Mouse (Mus musculus): ENCODE results near the gene Hoxa7. TPM values are rescaled to one million over a fixed set of nuclear protein-coding genes. Genes with fewer than 3 reads are reported as not detected.

The Hoxa7 gene
- polyA plus RNA-seq, 1 experiment = 2.5 TPM

DNA sequence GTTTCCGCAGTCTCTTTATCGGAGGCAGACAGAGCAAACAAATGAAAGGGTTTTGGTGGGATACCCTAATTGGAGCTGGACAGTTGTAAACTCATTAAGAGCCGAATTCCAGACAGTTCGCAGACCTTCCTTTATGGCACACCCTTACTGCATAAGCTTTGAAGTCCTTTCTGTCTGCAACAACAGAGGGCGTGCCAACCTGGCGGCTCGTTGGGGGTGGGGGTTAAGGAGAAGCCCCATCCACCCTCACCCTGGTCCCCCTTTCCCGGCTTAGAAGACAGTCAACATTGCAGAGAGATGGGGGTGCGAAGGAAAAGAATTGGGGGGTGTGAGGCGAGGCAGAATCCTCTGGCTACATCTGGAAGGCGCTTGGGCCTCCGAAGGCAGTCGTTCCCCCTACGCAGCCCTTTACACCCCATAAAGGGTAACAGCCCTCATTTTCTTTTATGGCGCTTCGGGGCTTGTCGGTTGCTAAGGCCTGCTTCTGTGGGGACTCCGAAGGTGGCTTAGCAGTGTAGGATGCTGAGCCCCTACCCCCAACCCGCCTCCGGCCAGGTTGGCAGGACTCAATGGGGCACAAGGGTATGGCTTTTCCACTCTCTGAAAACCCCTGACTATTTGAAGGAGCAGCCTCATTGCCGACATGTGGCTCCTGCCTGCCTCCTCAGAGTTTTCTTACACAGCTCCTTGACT is 485 bp upstream of the Hoxa7 start:
- peaks cover 87% of the 10 kb centered on the region for H3K27me3 ChIP-seq (ENCODE audit: control insufficient read depth, insufficient read depth, low read length)
- 21% methylated on average over 21 of the region's 21 CpGs for WGBS
- TF ChIP-seq POLR2A (IDR thresholded peaks at IDR 0.05; ENCODE audit: low read depth, low read length) (no peak), CTCF (IDR thresholded peaks at IDR 0.05; ENCODE audit: extremely low read depth, insufficient read length, insufficient replicate concordance, low read depth, low read length) (no peak)
- no peaks in the 10 kb centered on the region for H3K36me3 ChIP-seq (ENCODE audit: control insufficient read depth, insufficient read depth, low read length)
- H3K27ac ChIP-seq (ENCODE audit: insufficient read depth, low read depth, low read length) = no peak overlapping the region
- H3K4me3 ChIP-seq (ENCODE audit: low read depth, low read length) = peak overlapping the region; percentile 69
- H3K4me1 ChIP-seq (ENCODE audit: control insufficient read depth, insufficient read depth, insufficient read length, low read length) = peaks cover 11% of the 10 kb centered on the region

DNA sequence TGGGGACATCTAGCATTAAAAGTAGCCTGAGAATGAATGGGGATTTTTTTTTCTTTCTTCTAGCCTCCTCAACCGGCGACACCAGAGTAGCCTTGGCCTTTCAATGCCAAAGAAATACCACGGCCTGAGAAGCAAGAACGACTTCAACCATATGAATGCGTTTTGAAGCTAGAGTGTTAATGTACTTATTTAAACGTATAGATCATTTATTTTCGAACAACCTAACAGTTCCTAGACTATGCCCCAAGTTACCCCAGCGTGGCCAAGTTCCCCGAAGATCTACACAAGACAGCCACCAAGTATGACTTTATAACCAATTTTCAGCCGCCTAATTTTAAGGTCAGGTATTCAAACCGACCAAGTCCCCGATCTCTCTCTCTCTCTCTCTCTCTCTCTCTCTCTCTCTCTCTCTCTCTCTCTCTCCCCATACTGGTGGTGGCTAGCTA is 766 bp downstream of the Hoxa7 start:
- peaks cover 85% of the 10 kb centered on the region for H3K27me3 ChIP-seq (ENCODE audit: control insufficient read depth, insufficient read depth, low read length)
- WGBS = 25% methylated on average over 12 of the region's 12 CpGs

DNA sequence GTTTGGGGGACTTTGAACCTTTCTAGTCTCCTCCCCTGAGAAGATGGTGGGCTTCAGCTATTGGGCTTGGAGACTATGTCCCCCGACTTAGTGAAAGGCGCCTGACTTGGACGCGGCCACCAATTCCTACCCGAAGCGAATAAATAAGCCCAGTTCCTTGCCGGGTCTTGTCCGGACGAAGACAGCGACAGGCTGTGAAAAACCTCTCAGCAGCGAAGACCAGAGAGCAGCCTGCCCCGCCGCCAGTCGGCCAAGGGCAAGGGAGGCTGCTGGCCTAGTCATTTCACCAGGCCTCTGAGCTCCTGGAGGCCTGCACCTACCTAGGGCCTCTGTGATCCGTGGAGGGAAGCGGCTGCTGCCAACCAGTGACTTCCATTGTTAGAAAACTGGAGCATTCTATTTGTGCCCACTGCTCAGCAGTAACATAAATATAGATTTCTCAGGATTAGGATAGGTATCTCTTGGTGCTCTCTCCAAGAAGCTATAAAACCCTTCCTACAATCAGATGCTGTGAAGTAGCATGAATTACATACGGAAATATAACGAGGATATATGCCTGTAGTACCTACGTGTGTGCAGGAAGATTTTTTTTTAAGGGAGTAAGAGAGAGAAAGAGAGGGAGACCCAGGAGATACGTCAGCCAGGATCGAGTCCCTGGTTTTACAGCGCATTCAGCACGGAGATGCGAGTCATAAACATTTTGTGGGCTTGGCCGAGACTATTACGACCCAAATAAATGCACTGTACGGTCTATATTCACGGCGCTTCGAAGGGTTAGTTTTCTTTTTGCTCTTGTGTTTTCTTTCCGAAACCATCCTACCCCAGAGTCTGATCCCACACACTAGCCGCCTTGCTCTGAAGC is 1.4 kb downstream of the Hoxa7 start:
- no peak for TF ChIP-seq CTCF (IDR thresholded peaks at IDR 0.05; ENCODE audit: extremely low read depth, insufficient read length, insufficient replicate concordance, low read depth, low read length)
- TF ChIP-seq POLR2A (IDR thresholded peaks at IDR 0.05; ENCODE audit: low read depth, low read length) = no peak
- Histone ChIP-seq H3K27me3 (ENCODE audit: control insufficient read depth, insufficient read depth, low read length) (peaks cover 84% of the 10 kb centered on the region), H3K27ac (ENCODE audit: insufficient read depth, low read depth, low read length) (no peak overlapping the region), H3K4me1 (ENCODE audit: control insufficient read depth, insufficient read depth, insufficient read length, low read length) (peaks cover 7% of the 10 kb centered on the region), H3K36me3 (ENCODE audit: control insufficient read depth, insufficient read depth, low read length) (no peaks in the 10 kb centered on the region), H3K4me3 (ENCODE audit: low read depth, low read length) (no peak overlapping the region)
- WGBS = 46% methylated on average over 32 of the region's 32 CpGs

More for the DNA sequence above, 766 bp downstream of the Hoxa7 start:
- Histone ChIP-seq H3K36me3 (ENCODE audit: control insufficient read depth, insufficient read depth, low read length) (no peaks in the 10 kb centered on the region), H3K27ac (ENCODE audit: insufficient read depth, low read depth, low read length) (no peak overlapping the region), H3K4me3 (ENCODE audit: low read depth, low read length) (peak overlapping the region; percentile 69), H3K4me1 (ENCODE audit: control insufficient read depth, insufficient read depth, insufficient read length, low read length) (peaks cover 9% of the 10 kb centered on the region)
- TF ChIP-seq POLR2A (IDR thresholded peaks at IDR 0.05; ENCODE audit: low read depth, low read length) (no peak), CTCF (IDR thresholded peaks at IDR 0.05; ENCODE audit: extremely low read depth, insufficient read length, insufficient replicate concordance, low read depth, low read length) (no peak)

DNA sequence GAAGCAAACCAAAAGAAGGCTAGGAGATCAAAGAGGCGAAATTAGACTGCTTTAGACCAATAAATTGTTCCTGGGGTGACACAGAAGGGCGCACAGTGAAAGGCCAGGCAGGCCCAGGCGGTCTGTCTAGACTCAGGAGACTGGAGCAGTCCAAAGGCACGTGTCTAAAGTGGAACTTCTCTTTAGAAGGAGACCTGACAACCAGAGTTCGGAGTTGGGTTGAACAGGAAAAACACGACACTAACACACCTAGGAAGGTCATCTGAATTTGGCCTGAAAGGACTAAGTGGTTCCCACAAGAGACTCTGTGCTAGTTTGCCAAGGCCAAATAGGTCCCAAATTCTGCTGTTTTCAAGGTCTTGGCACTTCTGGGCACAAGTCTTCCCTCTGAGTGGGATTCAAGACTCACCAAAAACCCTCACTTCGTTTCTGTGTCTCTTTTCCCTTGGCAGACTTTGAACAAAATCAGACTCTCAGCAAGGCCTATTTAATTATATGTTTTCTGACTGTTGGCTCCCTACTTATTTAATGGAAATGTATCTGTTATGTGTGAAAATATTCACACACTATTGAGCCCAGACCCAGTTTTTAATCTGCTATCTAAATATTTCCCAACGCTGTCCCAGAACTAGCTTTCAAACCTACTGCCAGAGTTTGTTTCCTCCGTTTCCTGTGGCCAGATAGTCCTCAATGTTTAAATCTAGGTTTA is 2.3 kb downstream of the Hoxa7 start:
- 58% methylated on average over 9 of the region's 9 CpGs for WGBS
- no peak for TF ChIP-seq POLR2A (IDR thresholded peaks at IDR 0.05; ENCODE audit: low read depth, low read length)
- no peak for TF ChIP-seq CTCF (IDR thresholded peaks at IDR 0.05; ENCODE audit: extremely low read depth, insufficient read length, insufficient replicate concordance, low read depth, low read length)
- Histone ChIP-seq H3K4me1 (ENCODE audit: control insufficient read depth, insufficient read depth, insufficient read length, low read length) (peaks cover 7% of the 10 kb centered on the region), H3K27ac (ENCODE audit: insufficient read depth, low read depth, low read length) (no peak overlapping the region), H3K4me3 (ENCODE audit: low read depth, low read length) (no peak overlapping the region), H3K36me3 (ENCODE audit: control insufficient read depth, insufficient read depth, low read length) (no peaks in the 10 kb centered on the region), H3K27me3 (ENCODE audit: control insufficient read depth, insufficient read depth, low read length) (peaks cover 84% of the 10 kb centered on the region)

DNA sequence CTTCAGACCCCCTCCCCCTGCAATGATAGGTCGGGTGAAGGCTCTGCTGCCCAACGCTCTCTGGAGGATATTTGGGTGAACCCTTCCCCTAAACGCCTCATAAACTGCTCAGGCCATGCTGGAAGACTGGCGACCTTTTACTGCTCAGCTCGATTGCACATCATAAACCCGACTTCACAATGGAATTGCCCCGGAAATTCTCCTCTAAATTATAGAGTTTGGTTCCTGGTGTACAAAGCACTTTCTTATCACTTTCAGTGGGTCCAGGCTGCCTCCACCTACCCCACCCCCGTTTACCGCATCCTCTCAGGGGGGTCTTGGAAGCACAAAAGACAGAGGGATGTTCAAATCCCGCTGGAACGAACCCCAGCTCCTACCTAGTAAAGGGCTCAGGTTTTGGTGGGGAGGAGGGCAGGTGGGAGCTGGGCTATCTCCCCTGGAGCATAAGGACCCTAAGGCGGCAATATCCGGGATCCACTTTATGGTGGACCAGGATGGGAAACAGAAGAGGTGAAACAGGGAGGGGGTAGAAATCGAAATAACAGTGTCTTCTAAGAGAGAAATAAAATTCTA is 2.9 kb downstream of the Hoxa7 start:
- Histone ChIP-seq H3K4me1 (ENCODE audit: control insufficient read depth, insufficient read depth, insufficient read length, low read length) (peaks cover 8% of the 10 kb centered on the region), H3K36me3 (ENCODE audit: control insufficient read depth, insufficient read depth, low read length) (no peaks in the 10 kb centered on the region), H3K4me3 (ENCODE audit: low read depth, low read length) (no peak overlapping the region), H3K27ac (ENCODE audit: insufficient read depth, low read depth, low read length) (no peak overlapping the region), H3K27me3 (ENCODE audit: control insufficient read depth, insufficient read depth, low read length) (peaks cover 82% of the 10 kb centered on the region)
- 27% methylated on average over 14 of the region's 14 CpGs for WGBS
- TF ChIP-seq POLR2A (IDR thresholded peaks at IDR 0.05; ENCODE audit: low read depth, low read length) = no peak

DNA sequence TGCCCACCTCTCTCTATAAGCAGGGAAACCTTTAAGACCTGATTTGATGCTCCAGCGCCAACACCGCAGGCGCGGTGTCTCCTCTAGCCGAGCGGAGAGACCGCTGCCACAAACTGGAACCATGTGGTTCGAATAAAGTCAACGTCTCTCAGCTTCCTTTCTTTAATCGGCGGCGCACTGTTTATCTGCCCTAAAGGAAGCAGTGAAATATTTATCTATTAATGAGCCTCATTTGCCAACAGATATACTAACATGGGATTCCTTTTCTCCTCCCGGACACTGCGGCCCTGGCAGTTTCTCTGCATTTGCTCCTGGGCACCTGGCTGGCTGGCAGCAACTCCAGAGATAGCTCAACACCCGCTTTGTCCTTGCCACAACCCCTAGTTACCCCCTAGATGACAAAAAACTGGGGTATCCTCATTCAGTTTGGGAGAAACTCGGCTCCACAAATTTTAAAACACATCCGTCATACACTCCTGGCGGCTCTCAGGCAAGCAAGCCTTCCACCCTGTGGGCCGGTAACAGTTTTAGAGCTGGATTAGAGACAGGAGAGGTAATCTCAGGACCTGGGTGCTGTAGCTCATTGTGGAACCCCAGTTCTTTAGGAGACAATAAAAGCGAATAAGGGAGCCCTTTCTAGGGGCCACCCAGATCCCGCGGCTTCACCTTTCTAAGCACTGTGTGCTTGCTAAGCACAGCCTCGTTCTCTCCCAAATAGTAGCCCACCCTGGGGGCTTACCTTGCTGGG is 3.6 kb downstream of the Hoxa7 start:
- Histone ChIP-seq H3K36me3 (ENCODE audit: control insufficient read depth, insufficient read depth, low read length) (no peaks in the 10 kb centered on the region), H3K27me3 (ENCODE audit: control insufficient read depth, insufficient read depth, low read length) (peaks cover 86% of the 10 kb centered on the region), H3K27ac (ENCODE audit: insufficient read depth, low read depth, low read length) (no peak overlapping the region), H3K4me1 (ENCODE audit: control insufficient read depth, insufficient read depth, insufficient read length, low read length) (peaks cover 10% of the 10 kb centered on the region), H3K4me3 (ENCODE audit: low read depth, low read length) (peak overlapping the region; percentile 56)
- TF ChIP-seq CTCF (IDR thresholded peaks at IDR 0.05; ENCODE audit: extremely low read depth, insufficient read length, insufficient replicate concordance, low read depth, low read length) (no peak), POLR2A (IDR thresholded peaks at IDR 0.05; ENCODE audit: low read depth, low read length) (no peak)
- 17% methylated on average over 23 of the region's 23 CpGs for WGBS

All from small intestine, adult 2 months (tissue).